Mouse (Mus musculus) adipose tissue, adult 10 weeks (tissue): Measurements from ENCODE around the gene Tdp2. TPM values are rescaled to one million over a fixed set of nuclear protein-coding genes. Genes with fewer than 3 reads are reported as not detected.

Source experiments
- polyA plus RNA-seq: library from polyadenylated mRNA; stranded (reverse); fragments of 350-450 nt; fragmentation: Illumina TruSeq; extraction: RNeasy Lipid Tissue Mini Kit (QIAGEN cat#74804); gene quantifications from one replicate; pipeline ENCODE4 v1.2.3, GENCODE M21; 2014; ENCODE audit warnings: low read depth, low replicate concordance

Tdp2 gene
- 20.7 TPM for polyA plus RNA-seq

GRCm38 (mm10) chr13:24831353-24832130 is at the start of gene Tdp2, which contains the start of gene Acot13:
Gene Tdp2, plus strand, starts transcription at chr13:24831679.
Gene Acot13, minus strand, starts transcription at chr13:24831540.

GRCm38 (mm10) chr13:24801308-24801921 is 30.1 kb upstream of the Tdp2 start, which contains the start of gene BC005537:
Gene BC005537, plus strand, starts transcription at chr13:24801657.

GRCm38 (mm10) chr13:24844983-24845955 is 13.8 kb downstream of the Tdp2 start, which contains the start of gene D130043K22Rik:
Gene D130043K22Rik, plus strand, starts transcription at chr13:24845135.

Other genes starting within 250 kb of the Tdp2 start
- 4.2 TPM for gene Ripor2, start 249.5 kb upstream of the Tdp2 start, polyA plus RNA-seq
- 1.2 TPM for gene Armh2, start 90.4 kb upstream of the Tdp2 start, polyA plus RNA-seq
- 8.1 TPM for gene Gmnn, start 69.8 kb upstream of the Tdp2 start, polyA plus RNA-seq
- gene BC005537, start 30.0 kb upstream of the Tdp2 start, polyA plus RNA-seq, result 104 TPM
- gene Acot13, start 139 bp upstream of the Tdp2 start, polyA plus RNA-seq, result 78.9 TPM
- gene D130043K22Rik, start 13.5 kb downstream of the Tdp2 start, polyA plus RNA-seq, result 0.19 TPM
- 13.6 TPM for gene Aldh5a1, start 106.0 kb downstream of the Tdp2 start, polyA plus RNA-seq
- gene Gpld1, start 111.5 kb downstream of the Tdp2 start, polyA plus RNA-seq, result 16.8 TPM
- 28.2 TPM for gene Mrs2, start 188.7 kb downstream of the Tdp2 start, polyA plus RNA-seq
- gene Dcdc2a, start 224.3 kb downstream of the Tdp2 start, polyA plus RNA-seq, result 21.1 TPM